Mouse (Mus musculus): ENCODE measurements at regions not wholly inside any gene's neighbourhood (a gene's known extent, or its start where the extent isn't known, plus 50 kb on each side); places are given as distances from the start of the nearest gene placed in this dataset.

GRCm38 (mm10) chr5:64676946-64677588 is 126.1 kb upstream of the Klf3 start:
- TF ChIP-seq CTCF (IDR thresholded peaks at IDR 0.05; ENCODE audit: borderline replicate concordance, control insufficient read depth, extremely low read depth, insufficient read depth, low read length, poor library complexity) (no peak), POLR2A (IDR thresholded peaks at IDR 0.05; ENCODE audit: control insufficient read depth, extremely low read depth, insufficient read depth, low read length, poor library complexity) (no peak)

Measured in thymus, adult 2 months (tissue).